Mouse (Mus musculus): ENCODE data around the gene Olfr492.

- TF ChIP-seq CTCF (IDR thresholded peaks at IDR 0.05; ENCODE audit: low read depth, low read length) (no peak), POLR2A (IDR thresholded peaks at IDR 0.05; ENCODE audit: insufficient read depth, low read length) (no peak)
Observed at GRCm38 (mm10) chr7:108288834-108289233, 34.6 kb downstream of the Olfr492 start, which contains the start of gene Olfr490.
